In genomic region chr8:88454048-88454696, GRCm38 (mm10) we compare ENCODE assay signal across 8 mouse cellular contexts.
DNase-seq lines count a peak whose midpoint lies in the region; ATAC-seq and TF ChIP-seq lines count a peak whose summit lies in the region.

No protein-coding gene starts in this region.

- under 1% methylated on average over 74 of the region's 75 CpGs for WGBS in forebrain, embryonic 13.5 days
- WGBS in hindbrain, embryonic 12.5 days, result under 1% methylated on average over 67 of the region's 75 CpGs

- intact Hi-C loops in left cerebral cortex, adult 2 months (cut with DNase I), result loop anchor here (5.0 kb wide), 4 partner anchors 68 to 168 kb away; partner anchors contain the start of genes Brd7 and Nkd1

- no peak for TF ChIP-seq CTCF in left cerebral cortex, adult 2 months (IDR thresholded peaks at IDR 0.05)

- peak overlapping the region; percentile 62 for H3K4me3 ChIP-seq in forebrain, embryonic 13.5 days
- H3K4me3 ChIP-seq in hindbrain, embryonic 12.5 days, result peak overlapping the region; percentile 44
- peak overlapping the region; percentile 60 for H3K4me3 ChIP-seq in left cerebral cortex, adult 2 months

- peak; percentile 61 for DNase-seq in ZHBTc4 (ENCODE audit: low read depth, low spot score)
- peak; percentile 75 for DNase-seq in cerebellum, adult 11 months
- peak; percentile 60 to 64 for DNase-seq in left cerebral cortex, adult 2 months (ENCODE audit: extremely low spot score in 1 of 2, low spot score in 2 of 2)
- peak; percentile 74 for DNase-seq in lung, postnatal 14 days
- DNase-seq in retina, postnatal 1 day, result peak; percentile 89
- no peak for DNase-seq in spleen, postnatal 4 days (ENCODE audit: low spot score in 2 of 2)

- peak overlapping the region; percentile 76 for H3K9ac ChIP-seq in forebrain, embryonic 13.5 days
- H3K9ac ChIP-seq in hindbrain, embryonic 12.5 days, result peak overlapping the region; percentile 75

- H3K4me1 ChIP-seq in forebrain, embryonic 13.5 days, result peaks cover 45% of the 10 kb centered on the region
- peaks cover 32% of the 10 kb centered on the region for H3K4me1 ChIP-seq in hindbrain, embryonic 12.5 days

- peak overlapping the region; percentile 98 for H3K4me2 ChIP-seq in forebrain, embryonic 13.5 days
- peak overlapping the region; percentile 73 for H3K4me2 ChIP-seq in hindbrain, embryonic 12.5 days (replicated peaks)

- peaks cover 60% of the 10 kb centered on the region for H3K27me3 ChIP-seq in forebrain, embryonic 13.5 days
- H3K27me3 ChIP-seq in hindbrain, embryonic 12.5 days, result peaks cover 33% of the 10 kb centered on the region

- peak; percentile 73 for ATAC-seq in forebrain, embryonic 13.5 days
- peak; percentile 82 for ATAC-seq in hindbrain, embryonic 12.5 days (ENCODE audit: low FRiP score)

- H3K27ac ChIP-seq in forebrain, embryonic 13.5 days, result peak overlapping the region; percentile 72
- peak overlapping the region; percentile 84 for H3K27ac ChIP-seq in hindbrain, embryonic 12.5 days
- peak overlapping the region; percentile 75 for H3K27ac ChIP-seq in left cerebral cortex, adult 2 months

- peaks cover 4% of the 10 kb centered on the region for H3K9me3 ChIP-seq in forebrain, embryonic 13.5 days (replicated peaks)
- peaks cover 8% of the 10 kb centered on the region for H3K9me3 ChIP-seq in hindbrain, embryonic 12.5 days (replicated peaks)

- H3K36me3 ChIP-seq in forebrain, embryonic 13.5 days (ENCODE audit: poor library complexity, severe bottlenecking), result no peaks in the 10 kb centered on the region
- no peaks in the 10 kb centered on the region for H3K36me3 ChIP-seq in hindbrain, embryonic 12.5 days

Comparison
In these comparisons a context has a peak if more than half of its experiments do, and no peak if none do; other contexts are left out.
1. DNase-seq: peak in ZHBTc4 (single experiment), cerebellum, adult 11 months (single experiment), left cerebral cortex, adult 2 months (2 of 2), lung, postnatal 14 days (single experiment) and retina, postnatal 1 day (single experiment); none in spleen, postnatal 4 days (0 of 2).
2. Peak in every context shown above with its lines, with median percentiles within 50 percentile points of each other: H3K27ac ChIP-seq and H3K4me3 ChIP-seq.